Mouse (Mus musculus): ENCODE measurements around the gene Mical2.

DNA sequence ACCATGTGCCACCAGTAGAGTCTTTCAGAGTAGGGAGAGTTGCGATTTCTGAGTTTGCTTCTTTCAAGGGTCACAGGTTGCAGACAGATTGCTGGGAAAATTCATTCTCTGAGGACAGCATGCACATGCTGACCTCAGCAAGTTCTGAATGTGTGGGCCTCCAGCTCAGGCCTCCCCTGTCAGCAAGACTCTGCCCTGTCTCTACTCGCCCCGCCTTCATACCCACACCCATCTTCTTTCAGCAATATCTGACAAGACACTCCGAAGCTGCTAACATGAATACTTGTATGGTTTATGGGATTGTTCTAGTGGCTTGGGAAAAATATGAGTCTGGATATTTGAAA, 84.3 kb downstream of the Mical2 start:
- TF ChIP-seq NRF1 (IDR thresholded peaks at IDR 0.05; ENCODE audit: insufficient read depth, low read depth, low read length, poor library complexity, severe bottlenecking): no peak
- no peak for TF ChIP-seq CTCF (IDR thresholded peaks at IDR 0.05 in 2 of 3, conservative IDR thresholded peaks at IDR 0.05 in 1 of 3; ENCODE audit: control insufficient read depth in 1 of 3, insufficient read depth in 1 of 3, low read depth in 2 of 3, low read length in 3 of 3, poor library complexity in 1 of 3, severe bottlenecking in 1 of 3)
- no peak for TF ChIP-seq MAFK (IDR thresholded peaks at IDR 0.05; ENCODE audit: borderline replicate concordance, low read depth, low read length)
- TF ChIP-seq GATA1 (IDR thresholded peaks at IDR 0.05; ENCODE audit: low read depth, low read length): no peak
- TF ChIP-seq POLR2A (IDR thresholded peaks at IDR 0.05; ENCODE audit: control insufficient read depth in 1 of 2, insufficient read depth in 1 of 2, low read depth in 1 of 2, low read length in 2 of 2, poor library complexity in 1 of 2): no peak
- no peak for TF ChIP-seq KAT2A (conservative IDR thresholded peaks at IDR 0.05; ENCODE audit: low read depth, low read length)
- no peak for TF ChIP-seq RCOR1 (IDR thresholded peaks at IDR 0.05; ENCODE audit: low read depth, low read length)
- TF ChIP-seq MAX (IDR thresholded peaks at IDR 0.05; ENCODE audit: low read length): no peak
- no peak for TF ChIP-seq MAZ (IDR thresholded peaks at IDR 0.05; ENCODE audit: low read depth, low read length)
